Mouse (Mus musculus) spleen, adult 12 weeks (tissue): Measurements from ENCODE around the gene Olfr1020.

Source experiments
- DNase-seq: peaks from one replicate; pipeline ENCODE4 v3.0.0; 2022; ENCODE audit warnings: low spot score

Olfr1020 gene

DNA sequence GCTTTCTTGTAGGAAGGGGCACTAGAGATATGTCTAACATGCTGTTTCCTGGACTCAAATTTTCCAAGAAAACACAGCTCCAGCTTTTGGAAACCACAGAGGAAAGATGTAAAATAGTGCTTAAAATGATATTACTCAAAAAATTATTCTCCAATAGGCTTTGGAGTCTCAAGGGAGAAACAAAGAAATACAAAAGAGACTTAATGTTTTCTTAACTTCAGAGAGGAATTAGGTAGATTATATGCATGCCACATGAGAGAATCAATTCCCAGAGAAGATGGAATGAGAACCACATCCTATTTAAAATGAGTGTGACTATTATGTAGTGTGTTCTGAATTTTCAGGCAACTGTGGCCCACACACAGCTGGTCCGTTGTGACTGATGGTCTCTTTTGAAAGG lies at the start of gene Olfr1020:
Olfr1020 (plus strand) TSS at position 301 of the 400 bp plus-strand sequence.
- no peak for DNase-seq

DNA sequence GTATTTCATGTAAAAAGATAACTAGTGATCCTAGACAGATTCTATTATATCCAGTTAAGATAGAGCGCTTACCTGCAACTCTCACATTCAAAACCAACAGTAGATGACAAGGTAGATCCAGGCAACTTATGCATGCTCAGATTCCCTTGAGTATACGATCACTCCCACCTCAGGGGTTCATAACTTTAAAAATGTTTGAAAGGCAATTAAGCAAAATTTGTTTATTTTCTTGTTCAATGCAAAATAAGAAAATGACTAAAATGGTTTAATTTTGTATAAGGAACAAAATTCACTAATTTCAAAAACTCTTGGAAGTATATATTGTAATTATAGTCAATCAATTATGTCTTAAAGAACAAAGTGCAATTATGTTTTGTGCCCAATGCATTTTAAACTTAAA lies 44.4 kb upstream of the Olfr1020 start, which contains the start of gene Olfr1016:
Olfr1016 (minus strand) TSS at position 101 of the 400 bp plus-strand sequence.
- DNase-seq, result no peak

DNA sequence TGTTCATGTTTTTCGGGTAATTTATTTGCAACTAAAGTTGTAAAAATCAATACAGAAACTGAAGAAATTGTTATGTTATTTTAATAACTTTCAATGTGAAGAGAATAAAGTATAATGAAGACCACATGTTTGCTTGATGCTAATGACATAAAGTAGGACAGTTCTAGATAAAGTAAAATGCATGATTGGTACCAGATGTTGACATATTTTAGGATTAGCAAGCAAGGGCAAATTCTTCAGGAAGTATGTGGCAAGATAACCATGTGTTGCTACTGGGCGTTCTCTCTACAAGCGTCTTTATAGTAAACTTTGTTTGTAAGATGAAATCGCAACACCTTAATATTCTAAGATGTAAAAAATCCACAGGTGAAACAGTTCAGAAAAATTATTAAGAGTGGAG lies 42.3 kb upstream of the Olfr1020 start:
- DNase-seq, result no peak

DNA sequence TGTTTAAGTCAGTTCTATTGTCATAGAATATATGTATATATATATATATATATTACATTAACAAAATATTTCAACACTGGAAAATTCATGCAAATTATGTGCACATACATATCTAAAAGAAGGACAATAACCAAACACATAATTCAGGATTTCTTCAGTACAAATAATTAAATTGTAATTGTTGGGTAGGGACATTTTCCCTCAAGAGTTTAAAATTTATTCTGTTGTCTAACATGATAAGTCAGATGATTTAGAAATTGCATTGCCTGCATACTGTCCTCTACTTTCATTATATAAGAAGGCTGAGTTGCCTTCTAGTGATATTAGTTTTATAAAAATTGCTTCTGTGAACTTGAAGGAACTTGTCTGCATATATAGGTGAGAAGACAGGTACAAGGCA lies 28.7 kb upstream of the Olfr1020 start, which contains the start of gene Olfr1018:
Olfr1018 (plus strand) TSS at position 301 of the 400 bp plus-strand sequence.
- DNase-seq, result no peak

DNA sequence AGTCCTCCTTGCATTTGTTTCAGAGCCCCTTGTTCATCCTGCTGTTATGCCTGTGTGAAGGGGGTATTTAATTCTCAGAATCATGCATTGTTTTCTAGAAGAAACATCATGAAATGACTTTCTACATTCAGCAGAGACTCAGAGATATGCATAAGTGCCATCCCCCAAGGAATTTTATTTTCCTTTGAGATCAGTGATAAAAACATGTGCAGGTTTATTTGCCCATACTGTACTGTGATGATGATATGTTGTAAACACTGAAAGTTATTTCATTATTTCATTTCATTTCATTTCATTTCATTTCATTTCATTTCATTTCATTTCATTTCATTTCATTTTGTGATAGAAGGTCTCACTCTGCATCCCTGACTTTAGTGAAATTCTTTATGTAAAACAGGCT lies 1.4 kb upstream of the Olfr1020 start, which contains the start of gene Olfr1019:
Olfr1019 (minus strand) TSS at position 101 of the 400 bp plus-strand sequence.
- no peak for DNase-seq

DNA sequence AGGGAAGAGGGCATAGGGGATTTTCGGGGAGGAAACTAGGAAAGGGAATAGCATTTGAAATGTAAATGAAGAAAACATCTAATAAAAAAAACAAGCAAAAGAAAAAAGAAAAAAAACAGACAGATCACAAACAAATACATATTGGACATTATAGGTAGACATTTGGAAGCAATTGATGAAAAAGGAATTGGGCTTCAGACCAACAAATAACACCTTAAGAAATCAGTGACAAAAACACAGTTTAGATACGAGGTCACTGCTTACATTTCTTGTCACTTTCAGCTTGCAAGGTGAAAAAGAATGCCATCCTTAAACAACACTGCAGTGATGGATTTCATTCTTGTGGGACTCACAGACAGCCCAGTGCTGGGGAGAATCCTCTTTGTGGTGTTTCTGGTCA lies 21.5 kb downstream of the Olfr1020 start, which contains the start of gene Olfr1022:
Olfr1022 (plus strand) TSS at position 301 of the 400 bp plus-strand sequence.
- DNase-seq, result no peak

DNA sequence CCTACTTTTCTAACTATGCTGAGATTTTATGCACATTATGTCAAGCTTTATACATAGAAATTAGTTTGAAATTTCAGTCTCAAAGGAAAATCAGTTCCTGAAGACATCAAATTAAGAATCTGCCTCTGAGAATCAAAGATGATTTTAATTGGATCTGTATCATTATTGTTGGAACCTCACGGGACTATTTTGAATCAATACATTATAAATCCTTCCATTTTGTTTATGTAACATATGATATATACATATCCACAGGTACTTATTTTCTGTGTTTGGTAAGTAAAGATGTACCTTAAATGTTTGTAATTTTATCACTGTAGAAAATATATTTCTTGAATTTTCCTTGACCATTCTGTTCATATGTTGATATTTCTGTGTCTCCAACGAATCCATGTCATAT lies 38.5 kb downstream of the Olfr1020 start, which contains the start of gene Olfr1023:
Olfr1023 (plus strand) TSS at position 301 of the 400 bp plus-strand sequence.
- DNase-seq, result no peak
